ENCODE assay signal across 8 mouse cellular contexts in genomic region chr6:11926082-11926595, GRCm38 (mm10). TPM values are rescaled to one million over a fixed set of nuclear protein-coding genes. Genes with fewer than 3 reads are reported as not detected.
DNase-seq lines count a peak whose midpoint lies in the region; ATAC-seq and TF ChIP-seq lines count a peak whose summit lies in the region.

No protein-coding gene starts in this region.

- no peak for TF ChIP-seq EP300 in stomach, postnatal 0 days (optimal IDR thresholded peaks at IDR 0.05)

- peak overlapping the region; percentile 64 for H3K27ac ChIP-seq in kidney, adult 2 months (ENCODE audit: insufficient read depth, low read depth, low read length)
- H3K27ac ChIP-seq in intestine, postnatal 0 days (ENCODE audit: low read depth, low read length), result peak overlapping the region; percentile 96
- peak overlapping the region; percentile 91 for H3K27ac ChIP-seq in liver, embryonic 12.5 days
- H3K27ac ChIP-seq in stomach, postnatal 0 days (replicated peaks), result peak overlapping the region; percentile 97

- H3K36me3 ChIP-seq in kidney, adult 2 months (ENCODE audit: control insufficient read depth, insufficient read depth, low read length), result no peaks in the 10 kb centered on the region
- no peaks in the 10 kb centered on the region for H3K36me3 ChIP-seq in intestine, postnatal 0 days (ENCODE audit: control insufficient read depth, insufficient read depth)
- H3K36me3 ChIP-seq in liver, embryonic 12.5 days, result peaks cover 11% of the 10 kb centered on the region
- H3K36me3 ChIP-seq in stomach, postnatal 0 days (ENCODE audit: control insufficient read depth, insufficient read depth, low read length), result no peaks in the 10 kb centered on the region

- no peak for DNase-seq in kidney, adult 2 months
- no peak for DNase-seq in kidney, adult 9 months
- DNase-seq in cerebellum, postnatal 10 days, result peak; percentile 67 to 77
- peak; percentile 11 to 58 for DNase-seq in frontal cortex, postnatal 10 days (ENCODE audit: low spot score in 2 of 2)
- DNase-seq in naive thymus-derived CD4-positive, alpha-beta T cell, adult 2 months (ENCODE audit: low read depth), result peak; percentile 55
- DNase-seq in stomach, postnatal 0 days (ENCODE audit: low spot score), result peak; percentile 49

- WGBS in kidney, adult 2 months, result under 1% methylated on average over 40 of the region's 40 CpGs
- under 1% methylated on average over 35 of the region's 40 CpGs for WGBS in intestine, postnatal 0 days
- WGBS in liver, embryonic 12.5 days (ENCODE audit: insufficient replicate concordance), result under 1% methylated on average over 29 of the region's 40 CpGs
- under 1% methylated on average over 36 of the region's 40 CpGs for WGBS in stomach, postnatal 0 days

- peaks cover 2% of the 10 kb centered on the region; the same call in 1 of the 2 replicates for H3K4me1 ChIP-seq in kidney, adult 2 months (ENCODE audit: control insufficient read depth, insufficient read depth, low read length)
- H3K4me1 ChIP-seq in intestine, postnatal 0 days (replicated peaks; ENCODE audit: control insufficient read depth, insufficient read depth, low read length), result no peaks in the 10 kb centered on the region
- H3K4me1 ChIP-seq in liver, embryonic 12.5 days, result peaks cover 24% of the 10 kb centered on the region
- 0 out of 2 replicates have a peak, but pooled peaks cover 5% of the 10 kb centered on the region for H3K4me1 ChIP-seq in stomach, postnatal 0 days (replicated peaks; ENCODE audit: control insufficient read depth, insufficient read depth)

- TF ChIP-seq POLR2A in kidney, adult 2 months (IDR thresholded peaks at IDR 0.05; ENCODE audit: low read depth, low read length), result no peak

- no peaks in the 10 kb centered on the region for H3K27me3 ChIP-seq in kidney, adult 2 months (replicated peaks; ENCODE audit: control insufficient read depth, insufficient read depth, low read length)
- no peaks in the 10 kb centered on the region for H3K27me3 ChIP-seq in intestine, postnatal 0 days (replicated peaks; ENCODE audit: control insufficient read depth, insufficient read depth, low read length)
- H3K27me3 ChIP-seq in liver, embryonic 12.5 days (replicated peaks), result no peaks in the 10 kb centered on the region
- H3K27me3 ChIP-seq in stomach, postnatal 0 days (ENCODE audit: control insufficient read depth, insufficient read depth, low read length), result no peaks in the 10 kb centered on the region

- H3K9ac ChIP-seq in intestine, postnatal 0 days (ENCODE audit: low read depth, low read length), result peak overlapping the region; percentile 100
- peak overlapping the region; percentile 96 for H3K9ac ChIP-seq in liver, embryonic 12.5 days
- H3K9ac ChIP-seq in stomach, postnatal 0 days (ENCODE audit: low read length), result peak overlapping the region; percentile 99

- no peak for TF ChIP-seq CTCF in kidney, adult 2 months (conservative IDR thresholded peaks at IDR 0.05; ENCODE audit: insufficient read depth, insufficient read length, low read depth, low read length)
- TF ChIP-seq CTCF in intestine, postnatal 0 days (IDR thresholded peaks at IDR 0.05; ENCODE audit: low read depth), result no peak
- no peak for TF ChIP-seq CTCF in stomach, postnatal 0 days (IDR thresholded peaks at IDR 0.05; ENCODE audit: low read depth)

- H3K4me2 ChIP-seq in intestine, postnatal 0 days (replicated peaks; ENCODE audit: low read depth), result peak overlapping the region; percentile 95
- peak overlapping the region; percentile 82 for H3K4me2 ChIP-seq in liver, embryonic 12.5 days
- H3K4me2 ChIP-seq in stomach, postnatal 0 days (replicated peaks; ENCODE audit: low read depth), result peak overlapping the region; percentile 85

- no peaks in the 10 kb centered on the region for H3K9me3 ChIP-seq in intestine, postnatal 0 days (ENCODE audit: control insufficient read depth)
- no peaks in the 10 kb centered on the region for H3K9me3 ChIP-seq in liver, embryonic 12.5 days (replicated peaks)
- no peaks in the 10 kb centered on the region for H3K9me3 ChIP-seq in stomach, postnatal 0 days (ENCODE audit: control insufficient read depth, low read length)

- H3K4me3 ChIP-seq in kidney, adult 2 months (ENCODE audit: insufficient read depth, low read depth, low read length), result peak overlapping the region; percentile 96
- H3K4me3 ChIP-seq in intestine, postnatal 0 days (ENCODE audit: low read depth, low read length), result peak overlapping the region; percentile 84
- H3K4me3 ChIP-seq in liver, embryonic 12.5 days, result peak overlapping the region; percentile 89
- H3K4me3 ChIP-seq in stomach, postnatal 0 days (ENCODE audit: low read depth, low read length), result peak overlapping the region; percentile 87

- peak; percentile 74 for ATAC-seq in intestine, postnatal 0 days
- peak; percentile 80 for ATAC-seq in liver, embryonic 12.5 days
- ATAC-seq in stomach, postnatal 0 days (ENCODE audit: low FRiP score, low TSS enrichment), result peak; percentile 84

RNA-seq across cellular contexts. Expression of gene Phf14, which starts 18.5 kb away (rescaled TPM):
- polyA plus RNA-seq in kidney, adult 2 months (2012; rRNA removed), result 5.6 and 7.0 TPM in 2 replicates
- polyA plus RNA-seq in intestine, postnatal 0 days (2015; fragmentation: Nextera tagmentation; extraction: Ambion mirVana), result 43.0 and 54.0 TPM in 2 replicates
- polyA plus RNA-seq in liver, embryonic 12.5 days (2016; fragmentation: Nextera tagmentation; extraction: Ambion mirVana), result 28.1 and 28.7 TPM in 2 replicates
- polyA plus RNA-seq in stomach, postnatal 0 days (2015; fragmentation: Nextera tagmentation; extraction: Ambion mirVana), result 55.6 and 58.7 TPM in 2 replicates

RNA-seq across cellular contexts. Expression of gene Ndufa4, which starts 18.8 kb away (rescaled TPM):
- polyA plus RNA-seq in kidney, adult 2 months (2012; rRNA removed), result 1,401 and 1,702 TPM in 2 replicates
- 1,529 and 1,625 TPM in 2 replicates for polyA plus RNA-seq in intestine, postnatal 0 days (2015; fragmentation: Nextera tagmentation; extraction: Ambion mirVana)
- 553 and 579 TPM in 2 replicates for polyA plus RNA-seq in liver, embryonic 12.5 days (2016; fragmentation: Nextera tagmentation; extraction: Ambion mirVana)
- polyA plus RNA-seq in stomach, postnatal 0 days (2015; fragmentation: Nextera tagmentation; extraction: Ambion mirVana), result 1,446 and 1,474 TPM in 2 replicates

Comparison
In these comparisons a context has a peak if more than half of its experiments do, and no peak if none do; other contexts are left out.
1. DNase-seq: peak in cerebellum, postnatal 10 days (2 of 2), frontal cortex, postnatal 10 days (2 of 2), naive thymus-derived CD4-positive, alpha-beta T cell, adult 2 months (single experiment) and stomach, postnatal 0 days (single experiment); none in kidney, adult 2 months (single experiment) and kidney, adult 9 months (single experiment).
2. Peak in every context shown above with its lines, with median percentiles within 50 percentile points of each other: H3K27ac ChIP-seq, H3K4me3 ChIP-seq, ATAC-seq, H3K4me2 ChIP-seq and H3K9ac ChIP-seq.